Mouse (Mus musculus) ES-E14 (cell line): ENCODE results near the gene Zfyve28.

ENCODE experiments used
- CHD2 ChIP-seq: IDR thresholded peaks from 2 replicates; pipeline ENCODE4 v1.6.1; 2014; ENCODE audit warnings: mild to moderate bottlenecking, low read depth, low read length, inconsistent platforms
- HCFC1 ChIP-seq: IDR thresholded peaks from 2 replicates; pipeline ENCODE4 v1.6.1; 2012; ENCODE audit warnings: low read length, inconsistent platforms, borderline replicate concordance; ENCODE audit not compliant: insufficient read depth
- MAFK ChIP-seq: IDR thresholded peaks from 2 replicates; pipeline ENCODE4 v1.6.1; 2014; ENCODE audit warnings: mild to moderate bottlenecking, low read depth, low read length, inconsistent platforms; ENCODE audit not compliant: insufficient read depth
- ZC3H11A ChIP-seq: IDR thresholded peaks from 2 replicates; pipeline ENCODE4 v1.6.1; 2012; ENCODE audit warnings: low read depth, mild to moderate bottlenecking, inconsistent platforms, low read length, borderline replicate concordance
- ZNF384 ChIP-seq: IDR thresholded peaks from 2 replicates; pipeline ENCODE4 v1.6.1; 2012; ENCODE audit warnings: low read depth, low read length, inconsistent platforms

- TF ChIP-seq ZNF384 (no peak), ZC3H11A (no peak), CHD2 (no peak), MAFK (no peak), HCFC1 (no peak)
These were observed 33.0 kb upstream of the Zfyve28 start for GRCm38 (mm10) chr5:34321236-34321635.
